Mouse (Mus musculus) urinary bladder, postnatal 0 days (tissue): ENCODE data around the gene Olfr889. TPM values are rescaled to one million over a fixed set of nuclear protein-coding genes. Genes with fewer than 3 reads are reported as not detected.

Experiments used
- polyA plus RNA-seq: library from polyadenylated mRNA; unstranded; fragments of >200 nt; fragmentation: Nextera tagmentation; extraction: Ambion mirVana; gene quantifications from 2 replicates; pipeline ENCODE4 v1.2.1, GENCODE M21; 2015

Olfr889 gene
- polyA plus RNA-seq = 0.02 TPM in 2 replicates

GRCm38 (mm10) chr9:38114898-38115297 lies at the start of gene Olfr889:
Gene Olfr889 (plus strand): TSS chr9:38115198.

GRCm38 (mm10) chr9:38083772-38084171 lies 31.2 kb upstream of the Olfr889 start, which contains the start of gene Olfr887:
Gene Olfr887 (plus strand): TSS chr9:38084072.

GRCm38 (mm10) chr9:38107828-38108227 lies 7.2 kb upstream of the Olfr889 start, which contains the start of gene Olfr888:
Gene Olfr888 (plus strand): TSS chr9:38108128.

GRCm38 (mm10) chr9:38142217-38142616 lies 27.2 kb downstream of the Olfr889 start, which contains the start of gene Olfr890:
Gene Olfr890 (plus strand): TSS chr9:38142517.

Other genes with a start within 250 kb of the Olfr889 start
- gene Olfr145, start 218.5 kb upstream of the Olfr889 start, polyA plus RNA-seq = not detected in 2 replicates
- gene Olfr878, start 197.4 kb upstream of the Olfr889 start, polyA plus RNA-seq = not detected in 2 replicates
- not detected in 2 replicates for gene Olfr881, start 123.4 kb upstream of the Olfr889 start, polyA plus RNA-seq
- gene Olfr883, start 89.4 kb upstream of the Olfr889 start, polyA plus RNA-seq = not detected in 2 replicates
- not detected in 2 replicates for gene Olfr884, start 68.6 kb upstream of the Olfr889 start, polyA plus RNA-seq
- not detected in 2 replicates for gene Olfr885, start 53.9 kb upstream of the Olfr889 start, polyA plus RNA-seq
- gene Olfr887, start 31.1 kb upstream of the Olfr889 start, polyA plus RNA-seq = not detected in 2 replicates
- gene Olfr888, start 7.1 kb upstream of the Olfr889 start, polyA plus RNA-seq = not detected in 2 replicates
- gene Olfr890, start 27.3 kb downstream of the Olfr889 start, polyA plus RNA-seq = 0.04 TPM in 1 of 2 replicates, not detected in the other
- not detected in 2 replicates for gene Olfr891, start 65.6 kb downstream of the Olfr889 start, polyA plus RNA-seq
- gene Olfr893, start 93.2 kb downstream of the Olfr889 start, polyA plus RNA-seq = 0.13 and 0.17 TPM in 2 replicates
- gene Olfr894, start 102.9 kb downstream of the Olfr889 start, polyA plus RNA-seq = not detected in 2 replicates
- gene Olfr143, start 137.6 kb downstream of the Olfr889 start, polyA plus RNA-seq = not detected in 2 replicates
- gene Olfr895, start 152.7 kb downstream of the Olfr889 start, polyA plus RNA-seq = not detected in 2 replicates
- gene Olfr896-ps1, start 175.9 kb downstream of the Olfr889 start, polyA plus RNA-seq = not detected in 2 replicates
- not detected in 2 replicates for gene Olfr25, start 213.9 kb downstream of the Olfr889 start, polyA plus RNA-seq
- gene Olfr898, start 233.2 kb downstream of the Olfr889 start, polyA plus RNA-seq = not detected in 2 replicates